13 mouse cellular contexts compared by ENCODE assay signal in genomic region chr8:49462602-49463001, GRCm38 (mm10).
DNase-seq lines count a peak whose midpoint lies in the region; ATAC-seq lines count a peak whose summit lies in the region.
"Had no signal": no experiment of that assay in that cellular context is flagged by ENCODE, and none has a peak within 500 bp of the region (broad histone marks: within the 10 kb centered on the region; RNA-seq: fewer than 3 reads in every experiment).

No protein-coding gene starts in this region.

- 21% methylated on average over 8 of the region's 8 CpGs for WGBS in forebrain, embryonic 13.5 days
- WGBS in forebrain, embryonic 12.5 days, result 27% methylated on average over 8 of the region's 8 CpGs
- WGBS in midbrain, embryonic 14.5 days, result 24% methylated on average over 8 of the region's 8 CpGs

- H3K27me3 ChIP-seq in forebrain, embryonic 13.5 days, result peaks cover 21% of the 10 kb centered on the region
- H3K27me3 ChIP-seq in forebrain, embryonic 12.5 days, result peaks cover 24% of the 10 kb centered on the region
- H3K27me3 ChIP-seq in midbrain, embryonic 14.5 days (ENCODE audit: control insufficient read depth, insufficient read depth, low read length), result no peaks in the 10 kb centered on the region
- H3K27me3 ChIP-seq: embryonic facial prominence, embryonic 15.5 days; heart, embryonic 13.5 days; neural tube, embryonic 12.5 days had no signal

- 0 out of 2 replicates have a peak, but pooled peaks have one; percentile 34 for ATAC-seq in forebrain, embryonic 13.5 days
- no peak for ATAC-seq in forebrain, embryonic 12.5 days (ENCODE audit: low FRiP score)
- no peak for ATAC-seq in midbrain, embryonic 14.5 days (ENCODE audit: low FRiP score, low TSS enrichment)

- 0 out of 2 replicates have a peak overlapping the region, but pooled peaks have one; percentile 40 for H3K27ac ChIP-seq in forebrain, embryonic 13.5 days
- H3K27ac ChIP-seq in forebrain, embryonic 12.5 days, result no peak overlapping the region
- peak overlapping the region; percentile 39; the same call in 1 of the 2 replicates for H3K27ac ChIP-seq in midbrain, embryonic 14.5 days (replicated peaks; ENCODE audit: low read depth, low read length)
- H3K27ac ChIP-seq: embryonic facial prominence, embryonic 15.5 days; heart, embryonic 13.5 days; kidney, postnatal 0 days; neural tube, embryonic 12.5 days had no signal

- H3K4me2 ChIP-seq in forebrain, embryonic 13.5 days, result peak overlapping the region; percentile 55
- no peak overlapping the region for H3K4me2 ChIP-seq in forebrain, embryonic 12.5 days
- H3K4me2 ChIP-seq in midbrain, embryonic 14.5 days (ENCODE audit: low read length), result 0 out of 2 replicates have a peak overlapping the region, but pooled peaks have one; percentile 25
- H3K4me2 ChIP-seq: embryonic facial prominence, embryonic 15.5 days; heart, embryonic 13.5 days; lung, embryonic 14.5 days had no signal

- H3K36me3 ChIP-seq in forebrain, embryonic 13.5 days (ENCODE audit: poor library complexity, severe bottlenecking), result no peaks in the 10 kb centered on the region
- no peaks in the 10 kb centered on the region for H3K36me3 ChIP-seq in forebrain, embryonic 12.5 days (replicated peaks)
- H3K36me3 ChIP-seq in midbrain, embryonic 14.5 days (ENCODE audit: control insufficient read depth, insufficient read depth, low read length), result no peaks in the 10 kb centered on the region
- H3K36me3 ChIP-seq: embryonic facial prominence, embryonic 15.5 days; heart, embryonic 13.5 days; neural tube, embryonic 12.5 days had no signal

- H3K4me3 ChIP-seq in forebrain, embryonic 13.5 days, result no peak overlapping the region
- no peak overlapping the region for H3K4me3 ChIP-seq in forebrain, embryonic 12.5 days (replicated peaks)
- no peak overlapping the region for H3K4me3 ChIP-seq in midbrain, embryonic 14.5 days (replicated peaks; ENCODE audit: low read depth, low read length)
- H3K4me3 ChIP-seq: embryonic facial prominence, embryonic 15.5 days; heart, embryonic 13.5 days; neural tube, embryonic 12.5 days had no signal

- DNase-seq in embryo, embryonic 11 days, result peak; percentile 31
- DNase-seq in layer of hippocampus, adult 18-20 months (ENCODE audit: low spot score in 2 of 2), result peak; percentile 2 to 49
- peak; percentile 59 for DNase-seq in midbrain, embryonic 14.5 days
- DNase-seq in urinary bladder, postnatal 14 days (ENCODE audit: low spot score), result no peak
- no peak for DNase-seq in thymus, postnatal 14 days
- no peak for DNase-seq in adrenal gland, adult 2 months
- DNase-seq: lung, embryonic 14.5 days had no signal

- peaks cover 19% of the 10 kb centered on the region for H3K4me1 ChIP-seq in forebrain, embryonic 13.5 days
- H3K4me1 ChIP-seq in forebrain, embryonic 12.5 days, result peaks cover 28% of the 10 kb centered on the region
- peaks cover 15% of the 10 kb centered on the region for H3K4me1 ChIP-seq in midbrain, embryonic 14.5 days (ENCODE audit: control insufficient read depth, insufficient read depth, low read length)
- H3K4me1 ChIP-seq: embryonic facial prominence, embryonic 15.5 days had no signal

- H3K9ac ChIP-seq in forebrain, embryonic 13.5 days, result no peak overlapping the region
- no peak overlapping the region for H3K9ac ChIP-seq in forebrain, embryonic 12.5 days
- H3K9ac ChIP-seq in midbrain, embryonic 14.5 days (replicated peaks; ENCODE audit: low read length), result no peak overlapping the region
- H3K9ac ChIP-seq: embryonic facial prominence, embryonic 15.5 days; heart, embryonic 13.5 days; lung, embryonic 14.5 days; neural tube, embryonic 12.5 days had no signal

- H3K9me3 ChIP-seq in forebrain, embryonic 13.5 days (replicated peaks), result no peaks in the 10 kb centered on the region
- H3K9me3 ChIP-seq in forebrain, embryonic 12.5 days, result no peaks in the 10 kb centered on the region
- H3K9me3 ChIP-seq in midbrain, embryonic 14.5 days (ENCODE audit: control insufficient read depth, low read length), result no peaks in the 10 kb centered on the region
- H3K9me3 ChIP-seq: embryonic facial prominence, embryonic 15.5 days; heart, embryonic 13.5 days; neural tube, embryonic 12.5 days had no signal

Comparison
In these comparisons a context has a peak if more than half of its experiments do, and no peak if none do; other contexts are left out.
1. DNase-seq: peak in embryo, embryonic 11 days (single experiment), layer of hippocampus, adult 18-20 months (2 of 2) and midbrain, embryonic 14.5 days (single experiment); none in urinary bladder, postnatal 14 days (single experiment), thymus, postnatal 14 days (single experiment) and adrenal gland, adult 2 months (single experiment).